Mouse (Mus musculus) T-helper 17 cell (primary cell): ENCODE measurements around the gene Megf8.

Source experiments
- in situ Hi-C, 2 experiments: fragments of 300-600 bp; cut with MboI, MseI; formaldehyde crosslinking; loops; 1 replicate in 1 of 2; 2 replicates in 1 of 2; pipeline ENCODE4 v1.15.1; 2025; ENCODE audit warnings: high pct_unique_total_duplicates in 2 of 2

Gene Megf8

DNA sequence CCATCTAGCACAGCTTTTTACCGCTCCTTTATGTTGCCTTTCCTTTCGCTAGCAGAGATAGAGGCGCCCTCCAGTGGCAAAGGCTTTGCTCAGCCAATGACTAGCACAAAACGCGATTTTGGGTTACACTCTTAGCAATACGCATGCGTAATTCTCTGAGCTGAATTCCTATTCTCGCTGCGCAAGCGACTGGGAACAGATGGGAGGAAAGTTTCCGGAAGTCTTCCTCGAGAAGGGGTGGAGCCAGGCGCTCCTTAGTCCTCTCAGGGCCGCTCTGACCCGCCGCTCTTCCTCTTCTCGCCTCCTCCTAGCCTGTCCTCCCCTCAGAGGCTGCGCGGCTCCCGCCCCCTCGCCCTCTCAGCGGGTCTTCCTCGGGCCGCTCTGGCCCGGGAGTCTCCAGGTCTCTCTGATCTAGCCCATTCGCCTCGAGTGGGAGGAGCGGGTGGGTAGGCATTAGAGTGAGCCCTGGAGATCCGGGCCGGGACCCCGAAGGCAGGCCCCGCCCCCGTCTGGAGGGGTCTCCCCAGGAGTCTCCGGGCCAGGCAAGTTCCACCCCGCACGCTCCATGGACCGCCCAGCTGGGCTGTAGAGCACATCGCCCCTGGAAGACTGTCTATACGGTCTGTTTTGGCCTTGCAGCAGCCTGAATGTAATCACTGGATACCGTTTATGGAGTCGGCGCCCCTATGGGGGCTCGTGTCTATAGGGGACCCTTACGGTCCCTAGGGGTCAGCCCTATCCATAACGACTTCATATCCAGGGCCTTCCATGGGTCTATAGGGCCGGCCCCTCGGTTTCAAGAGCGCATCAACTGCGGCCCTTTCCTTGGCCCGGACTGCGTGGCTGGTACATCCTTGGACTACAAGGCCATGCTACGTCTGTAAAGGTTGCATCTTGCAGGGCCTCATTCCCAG, at the start of gene Megf8:
Megf8 (plus strand) TSS at position 633 of the 914 bp plus-strand sequence.
- in situ Hi-C loops, result loop anchor here in 1 of 2 experiments (5.0 kb wide), 1 partner anchor 76 kb away; no protein-coding TSS in a partner anchor

DNA sequence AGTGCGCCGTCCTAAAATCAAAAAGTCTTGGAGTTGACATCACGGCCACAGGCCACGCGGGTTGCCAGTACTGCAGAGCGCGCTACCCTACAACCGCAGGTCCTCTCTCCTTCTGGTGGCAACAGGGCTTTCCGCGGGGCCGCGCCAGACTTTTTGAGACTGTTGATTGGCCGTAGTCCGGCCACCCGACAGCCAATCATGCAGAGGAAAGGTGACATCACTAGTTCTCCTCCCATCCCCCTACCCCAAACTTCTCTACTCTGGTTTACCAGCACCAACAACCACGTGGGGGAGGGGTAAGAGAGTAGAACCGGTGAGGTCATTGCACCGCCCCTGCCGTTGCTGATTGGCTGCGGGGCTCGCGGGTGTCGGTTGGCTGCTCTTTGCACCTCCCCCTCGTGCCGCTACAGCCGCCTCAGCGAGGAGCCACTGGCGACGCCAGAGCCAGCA, 49.6 kb upstream of the Megf8 start, which contains the start of gene Cic:
Cic (plus strand) TSS at position 404 of the 450 bp plus-strand sequence.
- in situ Hi-C loops, result loop anchor here in 1 of 2 experiments (25.0 kb wide), 1 partner anchor 1970 kb away; the partner anchor contains the start of genes Coq8b and Itpkc

DNA sequence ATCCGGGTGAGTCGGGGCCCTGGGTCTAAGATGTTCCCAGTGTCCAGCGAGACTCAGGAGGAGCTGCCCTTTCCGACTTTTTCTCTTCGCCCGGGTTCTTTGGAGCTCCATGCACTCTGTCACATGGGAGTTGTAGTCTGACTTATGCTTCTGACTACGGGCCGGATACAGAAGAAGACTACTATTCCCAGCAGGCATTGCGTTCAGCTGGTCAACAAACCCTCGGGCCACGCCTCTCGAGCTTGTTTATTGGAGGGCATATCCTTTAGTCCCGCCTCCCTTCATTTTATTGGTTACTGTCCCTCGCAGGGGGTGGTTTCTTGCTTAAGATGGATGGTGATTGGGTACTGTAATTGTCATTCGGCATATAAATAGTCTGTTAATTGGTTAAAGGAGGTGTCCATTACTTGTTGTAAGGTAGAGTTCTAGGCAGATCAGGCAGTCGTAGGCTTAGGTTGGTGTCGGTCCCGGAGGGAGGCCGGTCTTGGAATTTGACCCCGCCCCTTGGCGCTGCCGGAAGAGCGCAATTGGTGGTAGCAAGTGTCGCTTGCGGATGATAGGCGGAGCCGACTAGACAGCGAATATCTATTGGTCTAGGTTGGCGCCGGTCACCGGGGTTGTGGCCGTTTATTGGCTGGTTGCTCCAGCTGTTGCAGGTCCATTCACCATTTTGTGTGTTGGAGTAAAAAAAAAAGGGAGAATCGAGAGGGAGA, 49.1 kb upstream of the Megf8 start:
- in situ Hi-C loops, result loop anchor here in 1 of 2 experiments (25.0 kb wide), 1 partner anchor 1969 kb away; the partner anchor contains the start of genes Coq8b and Itpkc

DNA sequence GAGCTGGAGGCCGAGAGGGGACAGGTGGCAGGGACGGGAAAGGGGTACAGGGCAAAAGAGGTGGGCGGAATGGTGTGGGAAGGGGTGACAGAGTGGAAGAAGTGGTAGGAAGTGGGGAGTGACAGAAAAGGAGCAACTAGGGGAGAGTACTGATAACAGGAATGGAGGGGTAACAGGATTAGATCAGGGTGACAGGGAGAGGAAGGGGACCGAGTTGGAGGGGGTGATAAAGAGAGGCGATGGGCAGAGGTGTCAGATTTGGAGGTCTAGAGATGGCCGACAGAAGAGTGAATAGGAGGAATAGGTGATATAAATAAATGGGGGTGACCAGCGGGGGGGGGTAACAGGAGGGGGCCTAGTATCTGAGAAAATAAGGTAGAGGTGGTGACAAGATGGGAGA, 48.4 kb upstream of the Megf8 start:
- in situ Hi-C loops, result loop anchor here in 1 of 2 experiments (25.0 kb wide), 1 partner anchor 1969 kb away; the partner anchor contains the start of genes Coq8b and Itpkc

DNA sequence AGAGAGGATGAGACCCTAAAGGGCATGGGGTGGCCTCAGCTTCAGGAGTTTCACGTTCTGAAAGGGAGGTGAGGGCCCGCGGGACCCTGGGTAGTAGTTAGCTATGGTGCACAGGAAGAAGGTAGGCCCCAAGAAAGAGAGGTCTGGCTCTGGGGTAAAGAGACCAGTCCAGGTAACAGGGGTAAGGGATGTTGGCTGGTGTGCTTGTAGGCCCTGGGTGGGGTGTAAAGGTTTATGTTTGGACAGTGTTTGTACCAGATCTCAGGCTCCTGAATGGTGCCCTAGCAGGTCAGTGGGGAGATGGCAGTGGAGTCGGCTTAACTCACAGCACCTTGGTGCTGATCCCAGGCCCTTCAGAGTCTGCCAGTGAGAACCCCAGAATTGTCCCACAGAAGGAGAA, 47.9 kb upstream of the Megf8 start:
- in situ Hi-C loops, result loop anchor here in 1 of 2 experiments (25.0 kb wide), 1 partner anchor 1968 kb away; the partner anchor contains the start of genes Coq8b and Itpkc

DNA sequence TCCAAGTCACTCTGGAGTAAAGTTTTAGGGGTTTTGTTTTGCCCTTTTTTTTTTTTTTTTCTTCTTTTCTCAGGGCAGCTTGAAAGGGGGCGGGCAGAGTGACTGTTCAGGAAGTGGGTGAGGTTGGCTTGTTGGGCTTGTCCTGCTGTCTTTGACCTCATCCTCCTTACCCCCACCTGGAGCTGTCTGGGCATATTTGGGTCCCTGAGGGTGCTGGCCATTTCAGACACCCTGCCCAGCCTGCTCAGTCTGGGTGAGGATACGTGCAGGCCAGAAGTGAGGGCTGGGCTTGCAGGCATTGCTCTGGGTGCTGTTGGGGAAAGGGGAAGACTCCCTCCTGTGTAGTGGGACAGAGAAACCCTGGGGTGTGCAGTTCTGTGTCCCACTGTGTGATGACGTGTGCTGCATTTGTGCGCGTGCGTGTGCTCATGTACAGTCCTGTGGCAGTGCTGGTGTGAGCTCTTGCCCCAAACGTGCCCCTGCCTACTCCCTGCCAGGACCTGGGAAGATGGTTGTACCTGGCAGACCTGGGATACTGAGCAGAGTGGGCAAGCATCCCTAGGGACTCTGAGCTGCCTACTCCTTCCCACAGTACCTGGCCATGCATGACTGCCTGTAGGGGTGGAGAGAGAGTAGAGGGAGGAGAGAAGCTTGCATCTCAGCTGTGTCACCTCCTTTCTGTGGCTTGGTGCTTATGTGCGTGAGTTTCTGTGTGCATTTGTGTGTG, 47.3 kb upstream of the Megf8 start:
- in situ Hi-C loops, result loop anchor here (5.0 to 25.0 kb wide), 3 partner anchors 45 to 1968 kb away; partner anchors contain the start of genes Coq8b (in 1 of the 2), Dedd2 (in 1 of the 2), Itpkc (in 1 of the 2) and Zfp526 (in 1 of the 2)

DNA sequence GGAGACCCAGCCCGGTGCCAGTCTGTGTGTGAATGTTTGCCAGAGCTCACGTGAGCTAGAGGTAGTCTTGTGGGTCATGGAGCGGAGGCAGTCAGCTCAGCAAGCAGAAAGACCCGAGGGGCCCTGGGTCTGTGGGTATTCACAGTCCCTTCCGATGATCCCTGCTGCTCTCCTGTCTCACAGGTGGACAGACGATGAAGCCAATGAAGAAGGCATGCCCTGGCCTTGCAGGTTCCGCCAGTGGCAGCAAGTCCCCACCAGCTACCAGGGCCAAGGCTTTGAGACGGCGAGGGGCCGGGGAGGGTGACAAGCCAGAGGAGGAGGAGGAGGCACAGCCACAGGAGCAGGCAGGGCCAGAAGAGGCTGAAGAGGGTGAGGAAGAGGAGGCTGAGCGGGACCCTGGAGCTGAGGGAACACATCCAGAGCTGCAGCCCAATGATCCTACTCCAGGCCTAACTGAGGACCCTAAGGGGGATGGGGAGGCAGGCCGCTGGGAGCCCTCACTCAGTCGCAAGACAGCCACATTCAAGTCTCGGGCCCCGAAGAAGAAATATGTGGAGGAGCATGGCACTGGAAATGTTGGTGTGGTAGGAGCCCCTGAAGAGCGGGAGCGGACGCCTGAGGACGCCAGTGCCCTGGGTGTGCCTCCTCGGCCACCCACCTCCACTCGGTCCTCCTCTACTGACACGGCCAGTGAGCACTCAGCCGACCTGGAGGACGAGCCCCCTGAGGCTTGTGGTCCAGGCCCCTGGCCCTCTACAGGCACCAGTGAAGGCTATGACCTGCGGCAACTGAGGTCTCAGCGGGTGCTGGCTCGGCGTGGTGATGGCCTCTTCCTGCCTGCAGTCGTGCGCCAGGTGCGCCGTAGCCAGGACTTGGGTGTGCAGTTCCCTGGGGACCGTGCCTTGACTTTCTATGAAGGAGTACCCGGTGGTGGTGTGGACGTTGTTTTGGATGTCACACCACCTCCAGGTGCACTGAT, 46.0 kb upstream of the Megf8 start:
- in situ Hi-C loops, result loop anchor here (5.0 to 25.0 kb wide), 3 partner anchors 46 to 1966 kb away; partner anchors contain the start of genes Coq8b (in 1 of the 2), Dedd2 (in 1 of the 2), Itpkc (in 1 of the 2) and Zfp526 (in 1 of the 2)

DNA sequence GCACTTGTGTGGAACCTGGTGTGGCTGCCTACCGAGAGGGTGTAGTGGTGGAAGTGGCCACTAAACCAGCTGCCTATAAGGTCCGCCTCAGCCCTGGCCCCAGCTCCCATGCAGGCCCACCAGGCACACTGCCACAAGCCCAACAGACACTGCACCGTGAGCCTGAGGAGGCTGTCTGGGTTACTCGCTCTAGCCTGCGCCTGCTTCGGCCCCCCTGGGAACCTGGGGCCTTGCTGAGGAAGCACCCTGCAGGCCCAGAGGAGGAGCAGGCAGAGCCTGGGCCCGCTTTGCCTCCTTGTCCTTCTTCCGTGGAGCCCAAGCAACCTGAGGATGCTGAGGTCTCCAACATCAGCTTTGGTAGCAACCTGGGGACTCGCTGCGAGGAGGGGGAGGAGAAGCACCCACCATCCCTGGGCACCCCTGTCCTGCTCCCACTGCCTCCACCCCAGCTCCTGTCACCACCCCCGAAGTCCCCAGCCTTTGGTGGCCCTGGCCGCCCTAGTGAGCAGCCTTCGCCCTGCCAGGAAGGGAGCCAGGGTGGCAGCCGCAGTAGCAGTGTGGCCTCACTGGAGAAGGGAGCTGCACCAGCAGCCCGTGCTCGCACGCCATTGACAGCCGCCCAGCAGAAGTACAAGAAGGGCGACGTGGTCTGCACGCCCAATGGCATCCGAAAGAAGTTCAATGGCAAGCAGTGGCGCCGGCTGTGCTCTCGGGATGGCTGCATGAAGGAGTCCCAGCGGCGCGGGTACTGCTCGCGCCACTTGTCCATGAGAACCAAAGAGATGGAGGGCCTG, 45.1 kb upstream of the Megf8 start:
- in situ Hi-C loops, result loop anchor here (5.0 to 25.0 kb wide), 3 partner anchors 47 to 1965 kb away; partner anchors contain the start of genes Coq8b (in 1 of the 2), Dedd2 (in 1 of the 2), Itpkc (in 1 of the 2) and Zfp526 (in 1 of the 2)

DNA sequence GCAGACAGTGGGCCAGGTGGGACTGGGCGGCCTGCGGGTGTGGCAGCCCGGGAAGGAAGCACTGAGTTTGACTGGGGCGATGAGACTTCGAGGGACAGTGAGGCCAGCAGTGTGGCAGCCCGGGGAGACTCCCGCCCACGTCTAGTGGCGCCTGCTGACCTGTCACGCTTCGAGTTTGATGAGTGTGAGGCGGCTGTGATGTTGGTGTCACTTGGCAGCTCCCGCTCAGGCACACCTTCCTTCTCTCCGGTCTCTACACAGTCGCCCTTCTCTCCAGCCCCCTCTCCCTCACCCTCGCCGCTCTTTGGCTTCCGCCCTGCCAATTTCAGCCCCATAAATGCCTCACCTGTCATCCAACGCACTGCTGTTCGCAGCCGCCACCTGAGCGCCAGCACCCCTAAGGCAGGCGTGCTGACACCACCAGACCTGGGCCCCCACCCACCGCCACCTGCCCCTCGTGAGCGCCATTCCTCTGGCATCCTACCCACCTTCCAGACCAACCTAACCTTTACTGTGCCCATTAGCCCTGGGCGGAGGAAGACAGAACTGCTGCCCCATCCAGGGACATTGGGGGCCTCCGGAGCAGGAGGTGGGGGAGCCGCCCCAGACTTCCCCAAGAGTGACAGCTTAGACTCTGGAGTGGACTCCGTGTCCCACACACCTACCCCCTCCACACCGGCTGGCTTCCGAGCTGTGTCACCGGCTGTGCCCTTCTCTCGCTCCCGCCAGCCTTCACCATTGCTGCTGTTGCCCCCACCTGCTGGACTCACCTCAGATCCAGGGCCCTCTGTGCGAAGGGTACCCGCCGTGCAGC, 44.3 kb upstream of the Megf8 start:
- in situ Hi-C loops, result loop anchor here (5.0 to 25.0 kb wide), 3 partner anchors 48 to 1965 kb away; partner anchors contain the start of genes Coq8b (in 1 of the 2), Dedd2 (in 1 of the 2), Itpkc (in 1 of the 2) and Zfp526 (in 1 of the 2)

DNA sequence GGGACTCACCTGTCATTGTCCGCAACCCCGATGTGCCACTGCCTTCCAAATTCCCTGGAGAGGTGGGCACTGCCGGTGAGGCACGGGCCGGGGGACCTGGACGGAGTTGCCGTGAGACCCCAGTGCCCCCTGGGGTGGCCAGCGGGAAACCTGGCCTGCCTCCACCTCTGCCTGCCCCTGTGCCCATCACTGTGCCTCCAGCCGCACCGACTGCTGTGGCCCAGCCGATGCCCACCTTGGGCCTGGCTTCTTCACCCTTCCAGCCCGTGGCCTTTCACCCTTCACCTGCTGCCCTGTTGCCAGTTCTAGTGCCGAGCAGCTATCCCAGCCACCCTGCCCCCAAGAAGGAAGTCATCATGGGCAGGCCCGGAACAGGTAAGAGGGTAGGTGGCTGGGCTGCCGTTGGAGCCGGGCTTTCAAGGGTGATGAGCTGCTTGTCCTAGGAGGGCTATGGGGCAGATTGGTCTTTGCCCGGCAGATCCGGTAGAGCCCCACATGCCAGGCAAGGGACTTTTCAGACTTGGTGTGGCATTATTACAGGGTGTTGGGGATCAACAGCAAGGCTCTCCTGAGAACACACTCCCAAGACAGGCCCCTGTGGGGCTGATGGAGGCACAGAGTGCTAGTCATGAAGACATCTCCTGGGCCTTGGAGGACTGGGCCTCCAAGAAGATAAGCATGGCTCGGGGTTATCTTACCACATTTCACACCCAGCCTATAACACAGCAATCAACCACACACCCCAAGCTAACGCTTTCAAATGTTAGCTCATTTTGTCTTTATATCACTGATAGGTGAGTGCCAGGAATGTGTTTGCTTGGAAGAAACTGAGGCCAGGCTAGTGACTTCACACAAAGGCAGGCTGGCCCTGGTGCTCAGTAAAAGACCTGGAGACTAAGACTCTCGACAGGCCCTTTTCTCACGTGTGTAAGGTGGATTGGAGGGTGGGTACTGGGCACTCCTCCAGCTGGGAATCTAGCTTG, 43.4 kb upstream of the Megf8 start:
- in situ Hi-C loops, result loop anchor here (5.0 to 25.0 kb wide), 3 partner anchors 49 to 1964 kb away; partner anchors contain the start of genes Coq8b (in 1 of the 2), Dedd2 (in 1 of the 2), Itpkc (in 1 of the 2) and Zfp526 (in 1 of the 2)

DNA sequence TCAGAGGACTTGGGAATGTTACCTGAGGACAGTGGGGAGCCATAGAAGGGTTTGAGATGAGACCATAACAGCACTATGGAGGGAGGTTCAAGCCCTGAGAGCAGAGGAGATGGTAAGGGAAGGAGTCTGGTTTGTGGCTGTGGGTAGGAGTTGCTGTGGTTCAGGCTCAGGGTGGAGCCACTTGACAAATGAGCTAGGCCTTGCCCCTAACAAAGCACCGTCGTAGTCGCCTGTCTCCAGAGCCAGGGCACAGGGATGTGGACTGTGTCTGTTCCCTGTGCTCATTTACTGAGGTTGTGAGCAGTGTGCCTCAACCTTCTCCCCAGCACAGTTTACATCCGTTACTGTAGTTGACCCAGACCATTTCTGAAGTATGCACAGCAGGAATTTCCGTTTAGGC, 42.4 kb upstream of the Megf8 start:
- in situ Hi-C loops, result loop anchor here (5.0 to 25.0 kb wide), 3 partner anchors 50 to 1963 kb away; partner anchors contain the start of genes Coq8b (in 1 of the 2), Dedd2 (in 1 of the 2), Itpkc (in 1 of the 2) and Zfp526 (in 1 of the 2)

DNA sequence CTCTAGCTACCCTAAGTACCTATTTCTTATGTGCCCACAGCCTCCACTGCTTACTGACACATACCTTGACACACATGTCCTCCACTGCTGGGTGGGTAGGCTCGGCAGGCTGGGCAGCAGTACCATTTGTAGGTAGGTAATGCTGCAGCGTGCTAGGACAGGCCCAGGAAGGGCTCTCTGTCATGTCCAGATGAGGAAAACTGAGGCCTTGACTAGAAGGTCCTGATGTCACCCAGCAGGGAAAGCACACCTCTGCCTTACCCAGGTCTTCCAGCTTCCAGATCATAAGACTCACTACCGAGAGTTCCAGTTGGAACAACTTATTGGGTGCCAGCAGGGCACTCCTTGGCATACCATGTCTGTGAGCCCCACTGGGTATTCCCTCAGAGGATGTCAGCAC, 42.0 kb upstream of the Megf8 start:
- in situ Hi-C loops, result loop anchor here (5.0 to 25.0 kb wide), 3 partner anchors 50 to 1962 kb away; partner anchors contain the start of genes Coq8b (in 1 of the 2), Dedd2 (in 1 of the 2), Itpkc (in 1 of the 2) and Zfp526 (in 1 of the 2)

DNA sequence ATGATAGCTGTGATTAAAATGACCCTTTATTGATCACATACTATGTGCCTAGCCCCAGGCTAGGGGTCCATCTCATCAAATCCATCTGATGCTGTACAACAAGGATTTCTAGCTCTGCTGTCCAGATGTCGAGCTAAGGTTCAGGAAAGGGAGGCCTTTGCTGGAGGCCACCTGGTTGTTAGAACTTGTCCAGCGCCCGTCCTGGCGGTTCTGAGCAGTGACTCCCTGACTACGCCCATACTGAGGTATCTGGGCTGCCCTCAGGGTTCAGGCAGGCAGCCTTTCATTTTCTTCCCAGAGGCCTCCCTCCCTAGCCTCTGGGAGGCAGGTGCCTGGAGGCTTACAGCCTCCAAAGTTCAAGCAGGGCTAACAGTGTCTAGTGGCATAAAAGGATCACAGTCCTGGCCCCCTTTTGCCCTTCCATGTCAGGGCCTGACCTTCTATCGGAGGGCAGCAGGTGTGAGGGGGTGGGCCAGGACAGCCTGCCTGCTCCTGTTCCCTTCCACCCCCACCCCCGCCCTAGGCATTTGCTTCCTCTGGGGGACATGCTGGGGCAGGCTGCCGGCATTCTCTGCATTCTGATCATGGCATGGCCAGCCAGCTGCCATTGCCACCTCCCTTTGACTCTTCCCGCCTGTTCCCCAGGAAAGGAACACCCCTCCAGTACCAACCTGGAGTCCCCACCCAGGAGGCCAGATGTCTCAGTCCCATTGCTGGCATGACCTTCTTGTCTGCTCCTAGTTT, 41.2 kb upstream of the Megf8 start:
- in situ Hi-C loops, result loop anchor here in 1 of 2 experiments (5.0 to 10.0 kb wide), 2 partner anchors 51 to 143 kb away; partner anchors contain the start of genes Dedd2 and Zfp526

DNA sequence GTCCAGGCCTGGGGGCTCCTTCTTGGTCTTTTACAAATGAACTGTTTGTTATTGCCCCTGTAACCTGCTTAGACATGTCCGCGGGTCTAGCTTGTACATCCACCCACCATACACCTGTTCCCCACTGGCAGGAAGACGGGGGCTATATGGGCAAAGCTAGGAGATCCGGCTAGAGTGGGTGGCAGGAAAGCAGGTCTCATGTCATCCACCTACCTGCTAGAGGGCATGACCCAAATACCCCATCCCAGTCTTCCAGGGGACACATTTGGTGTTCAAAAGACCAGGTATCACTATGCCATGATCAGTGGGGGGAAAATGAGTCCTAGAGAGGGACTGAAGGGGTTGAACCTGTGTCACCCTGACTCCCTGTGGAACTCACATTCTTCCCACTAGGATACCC, 39.6 kb upstream of the Megf8 start:
- in situ Hi-C loops, result loop anchor here in 1 of 2 experiments (5.0 to 10.0 kb wide), 2 partner anchors 53 to 145 kb away; partner anchors contain the start of genes Dedd2 and Zfp526

DNA sequence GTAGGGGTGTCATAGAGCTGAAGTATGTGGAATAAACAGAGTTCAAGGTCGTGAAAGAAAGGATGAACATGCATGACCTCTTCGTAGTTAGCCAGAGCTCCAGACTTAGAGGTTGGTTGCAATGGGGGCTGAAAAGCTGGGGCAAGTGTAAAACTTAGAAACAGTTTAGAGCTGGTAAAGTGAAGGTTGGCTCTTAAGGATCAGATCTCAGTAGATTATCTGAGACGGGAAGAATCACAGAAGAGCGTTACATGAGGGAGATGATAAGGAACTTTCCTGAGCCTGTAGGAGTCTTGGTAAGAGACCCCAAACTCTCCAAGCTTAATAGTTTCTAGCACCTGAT, 39.0 kb upstream of the Megf8 start:
- in situ Hi-C loops, result loop anchor here in 1 of 2 experiments (5.0 to 10.0 kb wide), 2 partner anchors 53 to 146 kb away; partner anchors contain the start of genes Dedd2 and Zfp526
